Mouse (Mus musculus) bone marrow macrophage, adult 2 months (primary cell): ENCODE results near the gene Rbms3.

Experiments used
- CTCF ChIP-seq: IDR thresholded peaks from 2 replicates; pipeline ENCODE4 v1.5.1; 2012; ENCODE audit warnings: low read depth, mild to moderate bottlenecking, low read length, moderate library complexity
- POLR2A ChIP-seq: IDR thresholded peaks from 2 replicates; pipeline ENCODE4 v1.6.1; 2012; ENCODE audit warnings: mild to moderate bottlenecking, low read depth, low read length, borderline replicate concordance

DNA sequence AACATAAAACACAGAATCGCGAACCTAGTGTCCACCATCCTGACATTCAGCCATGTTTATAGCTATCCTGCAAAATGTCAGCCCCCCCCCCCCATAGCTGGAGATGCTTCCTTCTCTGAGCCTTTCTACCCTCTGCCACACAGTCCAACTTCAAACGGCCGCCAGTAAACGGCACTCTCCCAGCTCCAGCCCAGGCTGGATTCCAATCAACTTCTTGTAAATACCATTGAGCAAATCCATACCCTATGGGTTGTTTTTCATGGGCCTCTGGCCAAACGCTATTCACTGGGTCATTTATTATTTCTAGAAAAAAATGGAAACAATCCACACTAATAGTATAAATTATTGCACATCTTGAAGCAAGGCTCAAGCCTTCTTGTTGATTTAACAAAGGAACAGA is 468.6 kb downstream of the Rbms3 start:
- TF ChIP-seq CTCF (no peak), POLR2A (no peak)
